Mouse (Mus musculus): ENCODE measurements around the gene Olfr1299.

Olfr1299 gene

GRCm38 (mm10) chr2:111661119-111661518 lies at the start of gene Olfr1299:
Olfr1299 (plus strand) TSS chr2:111661419.
- DNase-seq: no peak

GRCm38 (mm10) chr2:111626397-111626796 lies 34.8 kb upstream of the Olfr1299 start, which contains the start of gene Olfr1297:
Olfr1297 (minus strand) TSS chr2:111626497.
- DNase-seq: no peak

GRCm38 (mm10) chr2:111649101-111649500 lies 12.1 kb upstream of the Olfr1299 start, which contains the start of gene Olfr1298:
Olfr1298 (minus strand) TSS chr2:111649201.
- no peak for DNase-seq

All from layer of hippocampus, adult 9-11 months (tissue).